8 mouse cellular contexts compared by ENCODE assay signal in genomic region chr5:107720991-107721637, GRCm38 (mm10). TPM values are rescaled to one million over a fixed set of nuclear protein-coding genes. Genes with fewer than 3 reads are reported as not detected.
DNase-seq lines count a peak whose midpoint lies in the region; ATAC-seq and TF ChIP-seq lines count a peak whose summit lies in the region.

No protein-coding gene starts in this region.

- 0 out of 2 replicates have a peak overlapping the region, but pooled peaks have one; percentile 8 for H3K9ac ChIP-seq in limb, embryonic 15.5 days
- no peak overlapping the region for H3K9ac ChIP-seq in stomach, postnatal 0 days (ENCODE audit: low read length)

- TF ChIP-seq CTCF in stomach, postnatal 0 days (IDR thresholded peaks at IDR 0.05; ENCODE audit: low read depth) = no peak

- ATAC-seq in limb, embryonic 15.5 days (ENCODE audit: insufficient number of reproducible peaks, low FRiP score, low TSS enrichment, low read depth) = no peak
- ATAC-seq in stomach, postnatal 0 days (ENCODE audit: low FRiP score, low TSS enrichment) = peak; percentile 48

- no peak overlapping the region for H3K27ac ChIP-seq in limb, embryonic 15.5 days
- H3K27ac ChIP-seq in stomach, postnatal 0 days (replicated peaks) = no peak overlapping the region

- peaks cover 48% of the 10 kb centered on the region for H3K4me1 ChIP-seq in limb, embryonic 15.5 days
- H3K4me1 ChIP-seq in stomach, postnatal 0 days (replicated peaks; ENCODE audit: control insufficient read depth, insufficient read depth) = peaks cover 14% of the 10 kb centered on the region

- H3K27me3 ChIP-seq in limb, embryonic 15.5 days = peaks cover 96% of the 10 kb centered on the region
- peaks cover 22% of the 10 kb centered on the region; the same call in 1 of the 2 replicates for H3K27me3 ChIP-seq in stomach, postnatal 0 days (ENCODE audit: control insufficient read depth, insufficient read depth, low read length)

- no peaks in the 10 kb centered on the region for H3K9me3 ChIP-seq in limb, embryonic 15.5 days
- no peaks in the 10 kb centered on the region for H3K9me3 ChIP-seq in stomach, postnatal 0 days (ENCODE audit: control insufficient read depth, low read length)

- TF ChIP-seq EP300 in stomach, postnatal 0 days (optimal IDR thresholded peaks at IDR 0.05) = no peak

- under 1% methylated on average over 48 of the region's 58 CpGs for WGBS in limb, embryonic 15.5 days
- WGBS in stomach, postnatal 0 days = 4% methylated on average over 46 of the region's 58 CpGs

- DNase-seq in adrenal gland, adult 2 months = peak; percentile 17
- DNase-seq in adrenal gland, postnatal 14 days = no peak
- DNase-seq in right cerebral cortex, postnatal 14 days = peak; percentile 11
- DNase-seq in right cerebral cortex, adult 18-20 months = no peak
- DNase-seq in stomach, postnatal 0 days (ENCODE audit: low spot score) = peak; percentile 31
- DNase-seq in adipocyte (ENCODE audit: low spot score) = no peak
- DNase-seq in urinary bladder, postnatal 4 days (ENCODE audit: low spot score in 2 of 2) = no peak

- H3K4me3 ChIP-seq in limb, embryonic 15.5 days = peak overlapping the region; percentile 39
- H3K4me3 ChIP-seq in stomach, postnatal 0 days (ENCODE audit: low read depth, low read length) = peak overlapping the region; percentile 32

- H3K4me2 ChIP-seq in limb, embryonic 15.5 days = peak overlapping the region; percentile 68
- peak overlapping the region; percentile 52 for H3K4me2 ChIP-seq in stomach, postnatal 0 days (replicated peaks; ENCODE audit: low read depth)

- H3K36me3 ChIP-seq in limb, embryonic 15.5 days = no peaks in the 10 kb centered on the region
- no peaks in the 10 kb centered on the region for H3K36me3 ChIP-seq in stomach, postnatal 0 days (ENCODE audit: control insufficient read depth, insufficient read depth, low read length)

RNA-seq across cellular contexts. Expression of gene Gfi1, which starts 4.7 kb away (rescaled TPM):
- under 1 TPM in 1 of 2 experiments, not detected in 1; 0.31 TPM for total RNA-seq in adrenal gland, adult 2 months (2021)
- 0.09 and 0.66 TPM in 2 replicates for polyA plus RNA-seq in adrenal gland, adult 2 months (2012; rRNA removed)
- total RNA-seq in adrenal gland, postnatal 14 days (2021) = 0.30 and 0.56 TPM in 2 replicates
- 0.82 and 0.97 TPM in 2 replicates for polyA plus RNA-seq in limb, embryonic 15.5 days (2015; fragmentation: Nextera tagmentation; extraction: Ambion mirVana)
- 0.10 TPM in 1 of 2 replicates, not detected in the other for polyA plus RNA-seq in stomach, postnatal 0 days (2015; fragmentation: Nextera tagmentation; extraction: Ambion mirVana)

Comparison
In these comparisons a context has a peak if more than half of its experiments do, and no peak if none do; other contexts are left out.
1. DNase-seq: peak in adrenal gland, adult 2 months (single experiment), right cerebral cortex, postnatal 14 days (single experiment) and stomach, postnatal 0 days (single experiment); none in adrenal gland, postnatal 14 days (single experiment), right cerebral cortex, adult 18-20 months (single experiment), adipocyte (single experiment) and urinary bladder, postnatal 4 days (0 of 2).